26 mouse cellular contexts compared by ENCODE assay signal in genomic region chr7:110561647-110562046, GRCm38 (mm10). TPM values are rescaled to one million over a fixed set of nuclear protein-coding genes. Genes with fewer than 3 reads are reported as not detected.
"Had no signal": no experiment of that assay in that cellular context is flagged by ENCODE, and none has a peak within 500 bp of the region (broad histone marks: within the 10 kb centered on the region; RNA-seq: fewer than 3 reads in every experiment).

No protein-coding gene starts in this region.

- H3K9ac ChIP-seq: embryonic facial prominence, embryonic 12.5 days; embryonic facial prominence, embryonic 13.5 days; embryonic facial prominence, embryonic 15.5 days; forebrain, embryonic 12.5 days; forebrain, embryonic 13.5 days; forebrain, embryonic 15.5 days; forebrain, postnatal 0 days had no signal

- H3K4me3 ChIP-seq: embryonic facial prominence, embryonic 10.5 days; embryonic facial prominence, embryonic 12.5 days; embryonic facial prominence, embryonic 13.5 days; embryonic facial prominence, embryonic 15.5 days; erythroblast, embryonic 14.5 days; forebrain, embryonic 10.5 days; forebrain, embryonic 12.5 days; forebrain, embryonic 13.5 days; forebrain, embryonic 15.5 days; gastrocnemius, adult 2 months; heart, adult 2 months; heart, embryonic 10.5 days had no signal

- ATAC-seq: forebrain, embryonic 13.5 days; forebrain, embryonic 14.5 days; forebrain, embryonic 15.5 days; forebrain, embryonic 16.5 days; forebrain, postnatal 0 days had no signal

- H3K36me3 ChIP-seq: embryonic facial prominence, embryonic 12.5 days; forebrain, embryonic 12.5 days had no signal

- DNase-seq: cerebellum, postnatal 10 days; cerebellum, postnatal 14 days; cerebellum, postnatal 25 days; cerebellum, postnatal 36 days; embryo, embryonic 11 days; forebrain, postnatal 0 days; gastrocnemius, adult 2 months; gastrocnemius, postnatal 10 days; gastrocnemius, postnatal 14 days; gastrocnemius, postnatal 25 days; gastrocnemius, postnatal 36 days; heart, adult 11 months; heart, adult 18-20 months; heart, adult 2 months had no signal

- H3K4me2 ChIP-seq: embryonic facial prominence, embryonic 12.5 days; embryonic facial prominence, embryonic 13.5 days; embryonic facial prominence, embryonic 15.5 days; forebrain, embryonic 12.5 days; forebrain, embryonic 13.5 days; forebrain, embryonic 15.5 days had no signal

- H3K4me1 ChIP-seq: embryonic facial prominence, embryonic 15.5 days; forebrain, embryonic 12.5 days; forebrain, embryonic 13.5 days had no signal

- H3K9me3 ChIP-seq: embryonic facial prominence, embryonic 10.5 days; embryonic facial prominence, embryonic 12.5 days; embryonic facial prominence, embryonic 13.5 days; embryonic facial prominence, embryonic 15.5 days; forebrain, embryonic 10.5 days; forebrain, embryonic 12.5 days; forebrain, embryonic 13.5 days; forebrain, embryonic 15.5 days; heart, embryonic 10.5 days had no signal

- H3K27ac ChIP-seq: embryonic facial prominence, embryonic 10.5 days; embryonic facial prominence, embryonic 12.5 days; embryonic facial prominence, embryonic 13.5 days; embryonic facial prominence, embryonic 15.5 days; forebrain, embryonic 10.5 days; forebrain, embryonic 12.5 days; forebrain, embryonic 13.5 days; forebrain, embryonic 15.5 days; gastrocnemius, adult 2 months; heart, adult 2 months; heart, embryonic 10.5 days had no signal

- H3K27me3 ChIP-seq: embryonic facial prominence, embryonic 12.5 days; embryonic facial prominence, embryonic 13.5 days; embryonic facial prominence, embryonic 15.5 days; forebrain, embryonic 12.5 days; forebrain, embryonic 13.5 days; forebrain, embryonic 15.5 days had no signal

RNA-seq across cellular contexts. Expression of gene Sbf2, which starts 53.1 kb away (rescaled TPM):
- polyA plus RNA-seq: erythroblast, embryonic 14.5 days had no signal
